Mouse (Mus musculus): Measurements from ENCODE around the gene Pmp22.

DNA sequence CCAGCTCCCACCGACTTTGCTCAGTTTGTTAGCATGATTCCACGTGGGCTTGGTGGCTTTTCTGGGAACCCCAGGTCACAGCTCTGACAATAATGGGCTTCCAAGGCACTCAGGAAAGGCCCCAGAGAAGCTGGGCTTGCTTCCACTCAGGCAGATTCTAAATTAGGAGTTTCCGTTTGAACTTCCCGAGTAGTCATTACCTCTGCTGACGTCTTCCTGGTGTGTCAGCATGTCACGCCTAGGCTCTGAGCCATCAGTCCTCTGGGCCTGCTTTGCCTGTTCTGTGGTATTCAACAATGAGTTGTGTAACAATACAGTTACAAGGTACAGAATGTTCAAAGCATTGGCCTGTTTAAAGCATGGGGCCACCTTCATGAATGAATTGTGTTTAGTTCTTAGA lies 7.4 kb downstream of the Pmp22 start:
- TF ChIP-seq POLR2A (IDR thresholded peaks at IDR 0.05; ENCODE audit: extremely low read depth, insufficient read depth, low read length) (no peak), CTCF (IDR thresholded peaks at IDR 0.05; ENCODE audit: extremely low read depth, insufficient read depth, low read length) (no peak)

Measured in cortical plate, adult 2 months (tissue).